Mouse (Mus musculus) ES-Bruce4 (cell line): ENCODE results near the gene Gm9195. TPM values are rescaled to one million over a fixed set of nuclear protein-coding genes. Genes with fewer than 3 reads are reported as not detected.

Experiments
- H3K27ac ChIP-seq: 2 replicates; pipeline ENCODE4 v1.5.1; 2012; ENCODE audit warnings: low read length, inconsistent platforms; ENCODE audit not compliant: insufficient read depth
- H3K27me3 ChIP-seq: 2 replicates; pipeline ENCODE4 v1.6.1; 2012; ENCODE audit warnings: mild to moderate bottlenecking, low read length, inconsistent platforms; ENCODE audit not compliant: control insufficient read depth, poor library complexity, insufficient read depth, severe bottlenecking
- H3K36me3 ChIP-seq: 2 replicates; pipeline ENCODE4 v1.6.1; 2012; ENCODE audit warnings: inconsistent platforms, mild to moderate bottlenecking, low read length, moderate library complexity; ENCODE audit not compliant: control insufficient read depth, poor library complexity, insufficient read depth, severe bottlenecking
- H3K4me1 ChIP-seq: one replicate; pipeline ENCODE4 v1.8.1; 2011; ENCODE audit warnings: low read length; ENCODE audit not compliant: control insufficient read depth, insufficient read depth
- H3K4me3 ChIP-seq: 2 replicates; pipeline ENCODE4 v1.5.1; 2011; ENCODE audit warnings: low read depth, mild to moderate bottlenecking, low read length
- H3K9ac ChIP-seq: 2 replicates; pipeline ENCODE4 v1.6.1; 2012; ENCODE audit warnings: low read depth, mild to moderate bottlenecking, inconsistent platforms; ENCODE audit not compliant: poor library complexity, severe bottlenecking
- H3K9me3 ChIP-seq: replicated peaks from 2 replicates; pipeline ENCODE4 v1.6.1; 2012; ENCODE audit warnings: mild to moderate bottlenecking, low read length, inconsistent platforms; ENCODE audit not compliant: control insufficient read depth, poor library complexity, insufficient read depth, severe bottlenecking
- CTCF ChIP-seq: IDR thresholded peaks from one replicate; pipeline ENCODE4 v1.8.1; 2011; ENCODE audit warnings: low read depth, low read length
- EP300 ChIP-seq: IDR thresholded peaks from 2 replicates; pipeline ENCODE4 v1.6.1; 2011; ENCODE audit warnings: low read depth, low read length; ENCODE audit not compliant: insufficient read depth
- POLR2A ChIP-seq: IDR thresholded peaks from one replicate; pipeline ENCODE4 v1.8.1; 2011; ENCODE audit warnings: low read length; ENCODE audit not compliant: insufficient read depth
- polyA plus RNA-seq: library from polyadenylated mRNA; stranded (reverse); fragments of >200 nt; gene quantifications from 2 replicates; pipeline ENCODE4 v1.2.4, GENCODE M21; 2011; ENCODE audit warnings: low read depth; ENCODE audit not compliant: missing spikeins, insufficient read depth, insufficient read length

Gene Gm9195
- polyA plus RNA-seq, 1 experiment, result not detected

GRCm38 (mm10) chr14:72460291-72460690, 31.3 kb downstream of the Gm9195 start:
- no peak for TF ChIP-seq CTCF
- no peak for TF ChIP-seq POLR2A
- no peak for TF ChIP-seq EP300
- H3K27ac ChIP-seq, result no peak overlapping the region
- H3K4me3 ChIP-seq, result no peak overlapping the region
- H3K9me3 ChIP-seq, result no peaks in the 10 kb centered on the region
- H3K36me3 ChIP-seq, result no peaks in the 10 kb centered on the region
- H3K9ac ChIP-seq, result no peak overlapping the region
- H3K27me3 ChIP-seq, result no peaks in the 10 kb centered on the region
- no peaks in the 10 kb centered on the region for H3K4me1 ChIP-seq

GRCm38 (mm10) chr14:72458930-72459329, 32.7 kb downstream of the Gm9195 start:
- TF ChIP-seq POLR2A (no peak), CTCF (no peak), EP300 (no peak)
- H3K4me3 ChIP-seq, result no peak overlapping the region
- no peaks in the 10 kb centered on the region for H3K9me3 ChIP-seq
- H3K36me3 ChIP-seq, result no peaks in the 10 kb centered on the region
- no peaks in the 10 kb centered on the region for H3K27me3 ChIP-seq
- no peak overlapping the region for H3K9ac ChIP-seq
- H3K27ac ChIP-seq, result no peak overlapping the region
- no peaks in the 10 kb centered on the region for H3K4me1 ChIP-seq

GRCm38 (mm10) chr14:72447141-72448091, 44.2 kb downstream of the Gm9195 start:
- Histone ChIP-seq H3K36me3 (no peaks in the 10 kb centered on the region), H3K9ac (no peak overlapping the region), H3K4me3 (no peak overlapping the region), H3K27ac (no peak overlapping the region), H3K9me3 (no peaks in the 10 kb centered on the region), H3K27me3 (no peaks in the 10 kb centered on the region), H3K4me1 (no peaks in the 10 kb centered on the region)
- TF ChIP-seq CTCF (peak; percentile 56), EP300 (no peak)

GRCm38 (mm10) chr14:72442936-72443335, 48.7 kb downstream of the Gm9195 start:
- Histone ChIP-seq H3K36me3 (no peaks in the 10 kb centered on the region), H3K27me3 (no peaks in the 10 kb centered on the region), H3K9me3 (no peaks in the 10 kb centered on the region), H3K4me1 (no peaks in the 10 kb centered on the region), H3K27ac (no peak overlapping the region), H3K9ac (no peak overlapping the region), H3K4me3 (no peak overlapping the region)
- no peak for TF ChIP-seq CTCF
- TF ChIP-seq EP300, result no peak
- TF ChIP-seq POLR2A, result no peak

GRCm38 (mm10) chr14:72440929-72441328, 50.7 kb downstream of the Gm9195 start:
- H3K4me3 ChIP-seq, result no peak overlapping the region
- H3K4me1 ChIP-seq, result no peaks in the 10 kb centered on the region
- no peaks in the 10 kb centered on the region for H3K27me3 ChIP-seq
- no peaks in the 10 kb centered on the region for H3K9me3 ChIP-seq
- H3K36me3 ChIP-seq, result no peaks in the 10 kb centered on the region
- no peak overlapping the region for H3K27ac ChIP-seq
- H3K9ac ChIP-seq, result no peak overlapping the region
- TF ChIP-seq CTCF (no peak), EP300 (no peak), POLR2A (no peak)

GRCm38 (mm10) chr14:72440436-72440835, 51.2 kb downstream of the Gm9195 start:
- Histone ChIP-seq H3K27me3 (no peaks in the 10 kb centered on the region), H3K27ac (no peak overlapping the region), H3K9me3 (no peaks in the 10 kb centered on the region), H3K9ac (no peak overlapping the region), H3K4me3 (no peak overlapping the region), H3K4me1 (no peaks in the 10 kb centered on the region), H3K36me3 (no peaks in the 10 kb centered on the region)
- TF ChIP-seq POLR2A (no peak), CTCF (no peak)
